Mouse (Mus musculus) myocyte (in vitro differentiated cells): ENCODE results near the gene Hjurp.

Experiments used
- CEBPB ChIP-seq: IDR thresholded peaks from 2 replicates; pipeline ENCODE4 v1.6.1; 2011; ENCODE audit warnings: mild to moderate bottlenecking, moderate library complexity; ENCODE audit not compliant: poor library complexity, insufficient read depth, severe bottlenecking
- MAX ChIP-seq: IDR thresholded peaks from one replicate; pipeline ENCODE4 v1.6.1; 2011; ENCODE audit warnings: low read depth, mild to moderate bottlenecking, control low read depth
- POLR2A ChIP-seq: IDR thresholded peaks from one replicate; pipeline ENCODE4 v1.6.1; 2011; ENCODE audit warnings: low read depth, mild to moderate bottlenecking, control low read depth, moderate library complexity; ENCODE audit not compliant: insufficient read length
- REST ChIP-seq: IDR thresholded peaks from one replicate; pipeline ENCODE4 v1.6.1; 2011; ENCODE audit warnings: mild to moderate bottlenecking, control low read depth, moderate library complexity; ENCODE audit not compliant: insufficient read depth, insufficient read length

GRCm38 (mm10) chr1:88259643-88260024 is 17.8 kb downstream of the Hjurp start:
- TF ChIP-seq POLR2A: no peak
- TF ChIP-seq CEBPB: no peak
- no peak for TF ChIP-seq MAX
- no peak for TF ChIP-seq REST
